Mouse (Mus musculus) heart, embryonic 14.5 days (tissue): Measurements from ENCODE around the gene Cdk17. TPM values are rescaled to one million over a fixed set of nuclear protein-coding genes. Genes with fewer than 3 reads are reported as not detected.

Experiments used
- ATAC-seq: fragments of 200-750 bp; cut with Nextera tagmentation; 2 replicates; pipeline ENCODE4 v1.8.0; 2017; ENCODE audit warnings: low read depth, moderate TSS enrichment; ENCODE audit not compliant: insufficient number of reproducible peaks, insufficient read depth, low FRiP score
- H3K27ac ChIP-seq, 2 experiments: fragments of 200-500 bp in 1 of 2; fragments of 300-500 bp in 1 of 2; sonication (generic) in 1 of 2; replicated peaks in 1 of 2; 2 replicates each; pipeline ENCODE4 v1.5.1; 2012 to 2014; ENCODE audit warnings: low read depth in 2 of 2, low read length in 2 of 2, control low read depth in 1 of 2, mild to moderate bottlenecking in 1 of 2, mixed read lengths in 1 of 2; ENCODE audit not compliant: control insufficient read depth in 1 of 2, insufficient read depth in 1 of 2
- H3K27me3 ChIP-seq: fragments of 300-500 bp; sonication (generic); 2 replicates; pipeline ENCODE4 v1.6.1; 2014; ENCODE audit warnings: mild to moderate bottlenecking, low read length, control low read depth; ENCODE audit not compliant: control insufficient read depth, insufficient read depth
- H3K36me3 ChIP-seq: fragments of 300-500 bp; sonication (generic); 2 replicates; pipeline ENCODE4 v1.6.1; 2014; ENCODE audit warnings: mild to moderate bottlenecking, control low read depth, low read length, mixed read lengths; ENCODE audit not compliant: control insufficient read depth, insufficient read depth
- H3K4me1 ChIP-seq, 2 experiments: fragments of 200-500 bp in 1 of 2; fragments of 300-500 bp in 1 of 2; sonication (generic) in 1 of 2; 2 replicates each; pipeline ENCODE4 v1.6.1; 2012 to 2014; ENCODE audit warnings: low read length in 2 of 2, control low read depth in 1 of 2, mixed read lengths in 1 of 2; ENCODE audit not compliant: control insufficient read depth in 2 of 2, insufficient read depth in 2 of 2
- H3K4me2 ChIP-seq: fragments of 300-500 bp; sonication (generic); 2 replicates; pipeline ENCODE4 v1.6.1; 2014; ENCODE audit warnings: mild to moderate bottlenecking, low read length
- H3K4me3 ChIP-seq, 2 experiments: fragments of 200-500 bp in 1 of 2; fragments of 300-500 bp in 1 of 2; sonication (generic) in 1 of 2; 2 replicates each; pipeline ENCODE4 v1.5.1; 2012 to 2014; ENCODE audit warnings: low read length in 2 of 2, mild to moderate bottlenecking in 2 of 2, control low read depth in 1 of 2, low read depth in 1 of 2, moderate library complexity in 1 of 2; ENCODE audit not compliant: control insufficient read depth in 1 of 2, insufficient read depth in 1 of 2
- H3K9ac ChIP-seq: fragments of 300-500 bp; sonication (generic); 2 replicates; pipeline ENCODE4 v1.6.1; 2014; ENCODE audit warnings: mild to moderate bottlenecking, low read length
- H3K9me3 ChIP-seq: fragments of 300-500 bp; sonication (generic); 2 replicates; pipeline ENCODE4 v1.6.1; 2016; ENCODE audit warnings: low read length, control low read depth; ENCODE audit not compliant: control insufficient read depth
- WGBS: fragments of 180-500 bp; shearing (Covaris S2); extraction: QIAGEN DNeasy Blood & Tissue Kit; methylation state at CpG from one replicate; pipeline ENCODE4 v1.1.7; 2014; 5-methylcytosine and 5-hydroxymethylcytosine counted together
- polyA plus RNA-seq: library from polyadenylated mRNA; unstranded; fragments of >200 nt; fragmentation: Nextera tagmentation; extraction: Ambion mirVana; gene quantifications from 2 replicates; pipeline ENCODE4 v1.2.1, GENCODE M21; 2014

Gene Cdk17
- polyA plus RNA-seq, 1 experiment from 2014 or later = 27.1 TPM

DNA sequence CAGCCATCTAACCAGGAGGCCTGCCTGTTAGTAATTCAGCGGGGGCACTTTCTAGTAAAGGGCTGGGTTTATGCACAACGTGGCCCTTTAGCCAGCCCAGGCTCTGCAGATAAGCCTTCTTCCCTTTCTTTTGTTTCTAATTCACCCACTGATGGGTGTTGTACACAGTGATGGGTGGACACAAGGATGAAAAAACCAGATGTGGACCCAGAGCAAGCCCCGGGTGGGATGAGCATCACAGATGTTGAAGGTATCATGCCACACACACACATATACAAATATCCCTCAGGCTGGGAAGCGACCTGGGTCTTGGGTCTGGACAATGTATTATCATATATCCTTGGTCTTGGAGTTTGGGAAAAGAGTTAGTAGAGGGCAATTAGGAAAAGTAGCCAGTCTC, 142.6 kb downstream of the Cdk17 start:
- 60% methylated on average over 4 of the region's 4 CpGs for WGBS
- peak overlapping the region; percentile 56; the same call in 1 of the 2 replicates for H3K9ac ChIP-seq

DNA sequence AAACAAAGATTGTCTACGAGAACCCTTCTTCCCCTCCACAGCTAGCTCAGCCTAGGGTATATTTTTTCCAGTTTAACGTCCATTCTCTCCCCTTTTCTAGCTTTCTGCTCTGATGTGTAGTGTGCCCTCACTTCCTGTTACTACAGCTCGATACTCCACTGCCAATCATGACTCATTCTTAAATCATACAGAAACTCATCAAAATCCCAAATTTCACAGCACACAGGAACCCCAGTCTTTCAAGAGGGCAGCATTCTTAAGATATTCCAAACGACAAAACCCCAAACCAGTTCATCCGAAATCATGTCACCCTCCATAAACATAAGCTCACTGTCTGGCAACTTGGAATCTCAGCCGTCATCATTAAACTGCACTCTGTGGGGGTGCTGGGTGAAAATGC, 145.3 kb downstream of the Cdk17 start:
- 52% methylated on average over 6 of the region's 6 CpGs for WGBS

More for the DNA sequence above, 142.6 kb downstream of the Cdk17 start:
- no peaks in the 10 kb centered on the region for H3K27me3 ChIP-seq
- peak overlapping the region; percentile 37 for H3K4me2 ChIP-seq
- H3K9me3 ChIP-seq = no peaks in the 10 kb centered on the region
- peaks cover 4 to 15% of the 10 kb centered on the region in 2 experiments; a peak in 3 of 4 replicates for H3K4me1 ChIP-seq
- H3K27ac ChIP-seq = peak overlapping the region; percentile 36 to 45
- no peak for ATAC-seq
- H3K4me3 ChIP-seq = no peak overlapping the region
- no peaks in the 10 kb centered on the region for H3K36me3 ChIP-seq

DNA sequence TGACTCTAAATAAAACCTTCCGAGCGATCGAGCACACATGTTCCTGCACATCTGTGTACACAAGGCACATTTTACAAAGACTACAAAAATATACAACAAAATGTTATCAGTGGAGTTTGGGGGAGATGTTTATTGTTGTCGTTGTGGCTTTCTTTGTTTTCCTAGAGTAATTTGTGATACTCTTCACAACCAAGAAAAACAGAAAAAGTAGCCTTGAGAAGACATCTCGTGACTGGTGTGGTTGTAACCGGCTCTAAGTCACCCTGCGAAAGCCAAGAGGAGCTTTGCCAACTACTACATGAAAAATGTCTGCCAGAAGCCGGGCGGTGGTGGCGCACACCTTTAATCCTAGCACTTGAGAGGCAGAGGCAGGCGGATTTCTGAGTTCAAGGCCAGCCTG, 145.7 kb downstream of the Cdk17 start:
- no peaks in the 10 kb centered on the region for H3K9me3 ChIP-seq
- peak overlapping the region; percentile 10 to 40; a peak in 2 of 4 replicates for H3K27ac ChIP-seq
- peak overlapping the region; percentile 63 for H3K9ac ChIP-seq
- H3K27me3 ChIP-seq = no peaks in the 10 kb centered on the region
- H3K4me1 ChIP-seq = peaks cover 0 to 11% of the 10 kb centered on the region in 2 experiments; a peak in 2 of 4 replicates
- no peaks in the 10 kb centered on the region for H3K36me3 ChIP-seq
- peak overlapping the region; percentile 96 for H3K4me2 ChIP-seq
- H3K4me3 ChIP-seq = no peak overlapping the region; a peak in 1 of 4 replicates
- ATAC-seq = no peak
- 77% methylated on average over 11 of the region's 11 CpGs for WGBS

More for the DNA sequence above, 145.3 kb downstream of the Cdk17 start:
- H3K36me3 ChIP-seq = no peaks in the 10 kb centered on the region
- H3K9me3 ChIP-seq = no peaks in the 10 kb centered on the region
- H3K4me2 ChIP-seq = peak overlapping the region; percentile 96
- peak overlapping the region; percentile 63 for H3K9ac ChIP-seq
- ATAC-seq = no peak
- H3K27ac ChIP-seq = peak overlapping the region; percentile 10 to 40; a peak in 2 of 4 replicates
- H3K4me1 ChIP-seq = peaks cover 0 to 11% of the 10 kb centered on the region in 2 experiments; a peak in 2 of 4 replicates
- no peaks in the 10 kb centered on the region for H3K27me3 ChIP-seq
- no peak overlapping the region; a peak in 2 of 4 replicates for H3K4me3 ChIP-seq

DNA sequence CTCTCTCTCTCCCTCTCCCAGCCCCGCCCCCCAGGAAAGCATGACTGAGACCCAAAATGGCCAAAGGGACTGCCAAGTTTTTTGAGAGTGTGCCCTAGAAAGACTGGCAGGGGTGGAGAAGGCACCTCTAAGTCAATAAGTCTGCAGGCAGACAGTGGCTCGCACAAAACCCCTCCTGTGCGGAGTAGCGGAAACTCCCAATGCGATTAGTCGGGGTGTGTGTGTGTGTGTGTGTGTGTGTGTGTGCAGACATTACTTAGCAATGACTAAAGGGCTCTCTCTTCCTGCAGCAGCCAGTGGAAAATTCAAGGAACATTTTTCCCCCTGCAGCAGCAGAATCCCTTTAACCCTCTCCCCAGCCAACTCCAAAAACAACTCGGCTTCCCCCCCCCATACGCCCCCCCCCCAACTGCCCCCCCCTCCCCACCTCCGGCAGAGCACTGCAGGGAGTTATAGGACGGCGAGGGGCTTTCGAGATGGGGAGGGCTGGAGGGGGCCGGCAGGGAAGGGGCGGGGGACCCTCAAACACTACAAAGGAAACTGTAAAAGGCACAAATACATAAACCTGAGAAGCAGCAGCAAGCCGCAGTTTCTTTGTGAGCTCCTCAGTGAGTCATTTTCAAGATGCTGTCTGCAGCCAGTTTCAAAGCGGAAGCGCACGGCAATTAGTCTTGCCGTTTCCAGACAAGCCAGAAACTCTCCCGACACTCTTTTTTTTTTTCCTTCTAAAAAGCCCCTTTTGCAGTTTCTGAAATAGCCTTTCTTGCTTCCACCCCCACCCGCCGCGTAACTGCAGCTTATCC, 148.7 kb downstream of the Cdk17 start:
- ATAC-seq = peak; percentile 58
- Histone ChIP-seq H3K9me3 (no peaks in the 10 kb centered on the region), H3K27ac (peak overlapping the region; percentile 96 to 97), H3K27me3 (no peaks in the 10 kb centered on the region), H3K4me2 (peak overlapping the region; percentile 96), H3K9ac (peak overlapping the region; percentile 95), H3K4me3 (peak overlapping the region; percentile 80 to 86), H3K4me1 (peaks cover 0 to 3% of the 10 kb centered on the region in 2 experiments; a peak in 2 of 4 replicates), H3K36me3 (no peaks in the 10 kb centered on the region)
- WGBS = under 1% methylated on average over 21 of the region's 23 CpGs

DNA sequence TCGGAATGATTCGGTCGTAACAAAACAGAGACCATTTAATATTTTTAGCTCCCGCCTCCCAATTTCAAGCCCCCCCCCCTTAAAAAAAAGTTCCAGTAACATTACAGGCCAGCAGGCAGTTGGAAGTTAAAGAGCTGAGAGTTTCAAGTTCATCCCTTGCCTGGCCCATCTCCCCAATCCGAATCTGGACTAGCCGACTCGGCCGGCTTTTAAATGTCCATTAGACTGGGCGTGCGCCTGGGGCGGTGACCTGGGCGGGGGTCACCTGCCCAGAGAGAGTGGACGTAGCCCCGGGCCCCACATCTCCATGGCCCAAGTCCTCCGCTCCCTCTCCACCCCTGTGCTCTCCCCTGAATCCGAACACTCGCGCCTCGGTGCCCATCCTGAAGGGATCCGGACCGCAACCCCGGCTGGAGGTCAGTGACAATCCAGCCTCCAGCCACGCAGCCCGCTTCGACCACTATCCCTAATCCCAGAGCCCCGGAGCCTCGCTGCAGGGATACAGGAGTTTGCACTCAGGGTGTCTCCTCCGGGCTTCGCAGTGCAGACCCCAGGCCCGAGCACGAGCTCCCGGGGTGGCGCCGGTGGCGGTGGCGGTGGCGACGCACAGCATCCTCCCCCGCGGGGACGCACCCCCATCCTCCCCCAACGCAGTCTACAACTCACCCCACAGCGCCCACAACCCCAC, 149.4 kb downstream of the Cdk17 start:
- peak overlapping the region; percentile 96 to 97 for H3K27ac ChIP-seq
- ATAC-seq = peak; percentile 18; the same call in 1 of the 2 replicates
- 0% methylated on average over 43 of the region's 43 CpGs for WGBS

DNA sequence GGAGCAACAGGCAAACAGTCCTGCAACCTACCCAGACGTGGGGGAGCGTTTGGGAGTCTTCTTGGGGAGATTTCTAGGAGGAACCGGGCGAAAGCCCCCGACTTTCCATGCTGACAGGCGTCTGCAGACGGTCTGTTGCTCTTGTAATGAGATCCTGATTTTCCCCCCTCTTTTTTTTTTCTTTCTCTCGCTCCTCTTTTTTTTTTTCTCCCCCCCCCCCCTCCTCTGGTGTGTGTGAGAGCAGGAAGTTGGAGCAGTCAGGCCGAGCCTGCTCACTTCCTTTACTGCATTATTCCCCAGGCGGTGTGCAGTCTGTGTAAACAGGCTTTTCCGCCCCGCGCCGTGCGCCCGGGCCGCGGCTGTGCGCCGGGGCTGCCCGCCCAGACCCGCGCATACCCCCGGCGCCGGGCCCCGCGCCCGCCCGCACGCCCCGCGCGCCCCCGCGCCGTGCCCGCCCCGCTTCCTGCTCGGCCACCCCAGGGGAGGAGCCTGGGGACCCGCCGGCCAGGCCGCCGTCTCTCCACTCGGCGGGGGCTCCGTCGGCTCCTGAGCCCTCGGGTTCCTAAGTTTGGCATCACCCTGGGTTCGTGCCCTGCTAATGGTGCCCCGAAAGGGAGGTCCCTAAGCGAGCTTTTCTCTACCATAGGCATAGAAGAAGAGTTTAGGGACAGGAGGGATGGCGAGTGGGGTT, 150.2 kb downstream of the Cdk17 start, which contains the start of gene Elk3:
Gene Elk3, minus strand, starts transcription at position 415 of the 691 bp plus-strand sequence.
- peak; percentile 83 for ATAC-seq
- H3K9ac ChIP-seq = peak within 1 kb of the TSS; percentile 95
- WGBS = under 1% methylated on average over 44 of the region's 53 CpGs
- H3K9me3 ChIP-seq = 0 out of 2 replicates have a peak, but pooled peaks cover 3% of the 10 kb centered on the region
- H3K4me3 ChIP-seq = peak within 1 kb of the TSS; percentile 80 to 86
- H3K4me2 ChIP-seq = peak within 1 kb of the TSS; percentile 96
- H3K27ac ChIP-seq = peak within 1 kb of the TSS; percentile 96 to 97
- no peaks in the 10 kb centered on the region for H3K27me3 ChIP-seq
- H3K36me3 ChIP-seq = no peaks in the 10 kb centered on the region
- H3K4me1 ChIP-seq = peaks cover 0 to 3% of the 10 kb centered on the region in 2 experiments; a peak in 1 of 4 replicates

More for the DNA sequence above, 149.4 kb downstream of the Cdk17 start:
- Histone ChIP-seq H3K36me3 (no peaks in the 10 kb centered on the region), H3K9me3 (no peaks in the 10 kb centered on the region), H3K4me1 (peaks cover 0 to 3% of the 10 kb centered on the region in 2 experiments; a peak in 2 of 4 replicates), H3K4me2 (peak overlapping the region; percentile 96), H3K9ac (peak overlapping the region; percentile 95), H3K4me3 (peak overlapping the region; percentile 80 to 86), H3K27me3 (no peaks in the 10 kb centered on the region)

DNA sequence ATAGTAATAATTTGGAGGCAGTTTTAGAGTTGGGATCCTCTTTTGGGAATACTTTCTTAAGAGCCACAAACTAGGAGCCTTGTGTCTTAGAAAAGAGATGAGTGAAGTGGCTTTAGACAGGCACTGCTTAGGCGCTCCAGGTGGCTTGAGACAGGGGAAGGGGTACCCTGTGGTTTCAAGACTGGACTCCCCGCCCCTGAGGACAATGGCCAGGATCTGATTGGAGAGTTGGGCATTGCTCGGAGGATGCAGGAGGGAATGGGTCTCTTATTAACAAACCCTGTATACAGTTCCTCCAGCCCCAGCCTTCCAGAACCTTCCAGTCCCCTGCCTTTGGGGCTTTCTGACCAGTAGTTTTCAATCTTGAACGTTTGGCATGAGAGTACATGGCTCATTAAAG, 150.9 kb downstream of the Cdk17 start:
- Histone ChIP-seq H3K9ac (0 out of 2 replicates have a peak overlapping the region, but pooled peaks have one; percentile 95), H3K9me3 (0 out of 2 replicates have a peak, but pooled peaks cover 3% of the 10 kb centered on the region), H3K27me3 (no peaks in the 10 kb centered on the region), H3K27ac (peak overlapping the region in 1 of 2 experiments; percentile 96; a peak in 1 of 4 replicates), H3K4me1 (peaks cover 0 to 3% of the 10 kb centered on the region in 2 experiments; a peak in 1 of 4 replicates), H3K36me3 (no peaks in the 10 kb centered on the region), H3K4me3 (peak overlapping the region in 1 of 2 experiments; percentile 86; a peak in 2 of 4 replicates), H3K4me2 (peak overlapping the region; percentile 96)
- no peak for ATAC-seq
- WGBS = 15% methylated on average over 4 of the region's 4 CpGs
